Mouse (Mus musculus) heart, adult 18-20 months (tissue): ENCODE data around the gene Gm2696. TPM values are rescaled to one million over a fixed set of nuclear protein-coding genes. Genes with fewer than 3 reads are reported as not detected.

ENCODE experiments used
- DNase-seq, 2 experiments: peaks; one replicate each; pipeline ENCODE4 v3.0.0; 2021 to 2022; ENCODE audit warnings: mixed read lengths in 1 of 2
- total RNA-seq, 2 experiments: library from RNA; stranded (reverse); gene quantifications; 2 replicates each; pipeline ENCODE4 v1.2.3; 2021

Gm2696 gene
- total RNA-seq, 2 experiments from 2014 or later, result not detected

DNA sequence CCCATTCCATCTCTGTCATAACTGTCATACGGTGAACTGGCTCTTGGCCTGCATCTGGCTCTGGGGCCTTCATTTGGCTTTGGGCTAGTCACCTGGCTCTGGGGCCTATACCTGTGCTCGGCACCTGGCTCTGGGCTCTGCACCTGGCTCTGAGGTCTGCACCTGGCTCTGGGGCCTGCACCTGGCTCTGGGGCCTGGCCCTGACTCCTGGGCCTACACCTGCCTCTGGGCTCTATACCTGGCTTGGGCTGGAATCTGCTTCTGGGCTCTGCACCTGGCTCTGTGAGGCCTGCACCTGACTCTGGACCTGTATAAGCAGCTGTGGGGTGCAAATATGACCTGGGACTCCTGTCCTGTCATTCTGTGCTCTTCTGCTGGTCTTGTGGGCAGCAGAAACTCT, 33.1 kb downstream of the Gm2696 start:
- no peak for DNase-seq

DNA sequence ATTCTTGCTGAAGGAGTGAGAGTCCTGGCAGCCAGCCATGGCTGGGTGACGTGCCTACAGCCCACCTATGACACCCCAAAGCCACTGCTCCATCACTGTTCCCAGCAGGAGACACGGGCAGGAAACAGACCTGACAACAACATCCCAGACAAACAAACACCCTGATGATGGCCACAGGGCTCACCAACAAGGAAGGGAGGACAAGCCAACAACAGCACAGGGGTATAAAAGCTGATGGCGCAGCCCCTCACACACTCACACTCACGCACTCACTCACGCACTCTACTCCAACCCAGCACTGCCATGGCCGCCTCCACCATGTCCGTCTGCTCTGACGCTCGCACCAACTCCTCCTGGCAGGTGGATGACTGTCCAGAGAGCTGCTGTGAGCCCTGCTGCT, 38.1 kb downstream of the Gm2696 start, which contains the start of gene Gm10318:
TSS of gene Gm10318 (plus strand) at position 301 of the 400 bp plus-strand sequence.
- DNase-seq, result no peak

DNA sequence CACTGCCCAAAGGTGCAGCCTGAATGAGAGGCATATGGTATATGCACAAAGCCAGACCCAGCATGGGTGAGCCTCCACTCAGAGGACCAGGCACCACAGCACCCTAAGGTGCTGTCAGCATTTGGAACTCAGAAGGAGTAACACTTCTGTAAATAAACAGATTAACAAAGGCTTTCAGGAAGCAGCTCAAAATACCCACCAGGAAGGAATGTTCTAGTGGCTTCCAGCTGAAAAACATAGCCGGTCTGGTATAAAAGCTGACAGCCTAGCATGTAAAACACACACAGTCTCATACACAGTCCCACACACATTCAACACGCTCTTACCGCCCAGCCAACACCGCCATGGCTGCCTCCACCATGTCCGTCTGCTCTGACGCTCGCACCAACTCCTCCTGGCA, 47.2 kb downstream of the Gm2696 start, which contains the start of gene Gm3285:
TSS of gene Gm3285 (plus strand) at position 301 of the 400 bp plus-strand sequence.
- DNase-seq, result no peak

DNA sequence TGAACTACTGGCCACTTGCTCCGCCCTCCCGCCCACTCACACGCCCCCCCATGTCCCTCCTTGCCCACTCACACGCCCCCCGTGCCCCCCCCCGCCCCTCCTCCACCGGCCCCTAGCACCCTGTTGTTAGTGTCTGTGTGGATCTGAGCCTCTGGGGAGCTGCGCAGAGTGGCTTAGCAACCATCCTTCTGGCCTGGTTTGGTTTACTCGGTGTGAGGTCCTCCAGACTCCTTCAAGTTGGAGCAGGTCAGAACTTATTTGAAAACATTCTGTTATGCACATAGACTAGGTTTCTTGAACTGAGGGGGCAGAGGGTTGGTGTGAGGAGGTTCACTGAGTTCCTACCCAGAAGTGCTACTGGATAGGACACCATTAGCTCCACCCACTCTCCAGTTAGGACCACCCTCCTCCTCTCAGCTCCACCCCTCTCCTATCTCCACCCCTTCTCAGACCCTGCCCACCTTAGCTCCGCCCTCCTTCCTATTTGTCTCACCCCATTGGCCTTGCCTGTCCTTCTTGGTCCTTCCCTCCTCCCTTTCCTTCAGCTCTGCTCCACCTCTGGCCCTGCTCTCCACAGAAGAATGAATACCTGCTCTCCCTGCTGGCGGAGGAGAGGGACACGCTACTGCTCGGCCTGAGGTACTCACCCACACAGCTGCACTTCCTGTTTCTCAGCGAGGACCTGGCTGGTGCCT, 49.7 kb downstream of the Gm2696 start:
- DNase-seq, result peak; percentile 7 to 8

DNA sequence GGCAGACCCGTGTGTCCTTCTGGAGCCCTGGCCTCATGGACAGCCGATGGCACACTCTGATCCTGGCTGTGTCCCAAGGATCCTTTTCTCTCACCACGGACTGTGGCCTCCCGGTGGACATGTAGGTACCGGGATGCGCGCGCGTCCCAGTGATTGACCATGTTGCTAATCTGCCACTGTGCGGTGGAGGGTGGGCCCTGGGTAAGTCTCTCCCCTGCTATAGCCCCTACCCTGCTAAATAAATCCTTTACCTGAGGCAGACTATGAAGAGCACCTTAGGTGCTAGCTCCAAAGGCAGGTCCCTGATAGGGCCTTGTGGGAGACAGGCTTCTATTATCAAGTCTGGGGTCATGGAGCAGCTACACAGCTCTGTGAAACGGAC, 50.3 kb downstream of the Gm2696 start:
- no peak for DNase-seq

DNA sequence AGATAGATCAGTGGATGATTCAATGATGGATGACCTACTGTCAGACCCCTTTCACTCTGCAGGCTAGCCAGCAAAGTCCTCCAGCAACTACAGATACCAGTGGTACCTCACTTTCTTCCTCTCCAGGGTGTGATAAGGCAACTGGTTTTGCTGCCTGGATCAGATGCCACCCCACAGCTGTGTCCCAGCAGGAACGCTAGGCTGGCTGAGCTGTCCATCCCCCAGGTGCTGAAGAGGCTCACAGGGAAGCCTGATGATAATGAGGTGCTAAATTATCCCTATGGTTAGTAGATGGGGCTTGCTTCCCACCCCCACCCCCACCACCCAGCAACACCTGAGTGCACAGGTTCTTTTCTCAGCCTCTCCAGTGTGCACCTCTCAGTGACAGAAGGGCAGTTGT, 53.1 kb downstream of the Gm2696 start:
- DNase-seq, result no peak

DNA sequence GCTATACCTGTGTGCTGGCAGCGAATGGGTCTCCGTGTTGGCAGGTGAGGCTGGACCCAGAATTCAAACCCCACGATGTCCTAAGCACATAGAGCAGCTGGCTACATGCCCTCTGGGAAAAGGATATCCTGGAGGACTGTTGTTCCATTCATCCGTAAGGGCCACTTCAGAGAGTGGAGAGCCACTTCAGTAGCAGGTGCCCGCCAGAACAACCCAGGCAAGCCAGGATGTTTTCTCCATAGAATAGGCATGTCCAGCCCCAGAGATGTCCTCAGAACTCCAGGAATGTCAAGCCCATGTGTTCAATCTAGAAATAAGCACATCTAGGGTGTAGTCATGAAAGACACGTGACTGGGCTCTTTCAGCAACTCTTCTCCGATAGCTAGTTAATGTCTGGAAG, 55.2 kb downstream of the Gm2696 start:
- no peak for DNase-seq

DNA sequence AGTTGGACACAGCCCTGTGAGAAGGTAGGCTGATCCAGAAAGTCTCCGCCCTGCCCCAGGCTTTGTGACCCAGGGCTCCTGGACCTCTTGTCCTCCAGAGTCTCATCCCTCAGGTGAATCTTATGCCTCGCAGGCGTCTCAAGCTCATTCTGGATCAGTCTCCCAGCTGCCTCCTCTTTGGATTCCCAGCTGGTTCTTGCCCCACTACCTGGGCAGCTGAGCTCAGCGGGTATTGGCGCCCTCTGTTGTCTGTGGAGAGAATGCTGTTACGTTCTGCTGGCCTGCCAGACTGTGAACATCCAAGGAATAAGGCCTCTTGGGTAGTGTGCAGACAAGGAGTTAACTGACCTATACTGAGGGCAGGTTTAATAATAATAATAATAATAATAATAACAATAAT, 64.5 kb downstream of the Gm2696 start:
- peak; percentile 26 to 56 for DNase-seq

DNA sequence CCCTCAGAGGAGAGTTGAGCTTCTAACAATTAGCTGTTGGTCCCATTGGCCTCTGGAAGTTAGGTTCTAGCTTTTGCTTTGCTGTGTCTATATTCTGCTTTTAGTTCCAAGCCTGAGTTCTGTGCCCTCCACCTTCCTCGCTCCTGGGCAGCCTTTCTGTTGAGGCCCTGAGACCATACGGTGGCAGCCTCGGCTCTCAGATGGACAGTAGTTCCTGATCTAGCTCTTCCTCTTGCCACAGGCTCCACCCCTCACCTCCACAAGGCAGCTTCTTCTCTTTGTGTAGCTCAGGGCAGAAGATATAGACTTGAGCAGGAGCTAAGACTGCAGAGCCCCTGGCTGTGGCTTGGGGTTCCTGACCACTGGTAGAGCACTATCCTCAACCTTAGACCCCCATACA, 65.8 kb downstream of the Gm2696 start:
- no peak for DNase-seq

DNA sequence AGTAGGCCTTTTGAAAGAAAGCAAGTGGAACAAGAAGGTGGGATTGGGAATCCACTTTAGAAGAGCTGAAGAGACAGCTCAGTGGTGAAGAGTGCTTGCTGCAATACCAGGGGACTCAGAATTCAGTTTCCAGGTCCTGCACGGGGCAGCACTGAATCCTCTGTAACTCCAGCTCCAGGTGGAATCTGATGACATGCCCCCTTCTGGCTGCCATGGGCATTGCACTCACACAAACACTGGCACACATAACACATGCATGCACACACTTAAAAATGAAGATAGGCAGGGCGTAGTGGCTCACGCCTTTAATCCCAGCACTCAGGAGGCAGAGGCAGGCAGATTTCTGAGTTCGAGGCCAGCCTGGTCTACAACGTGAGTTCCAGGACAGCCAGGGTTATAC, 68.1 kb downstream of the Gm2696 start:
- no peak for DNase-seq

Other genes with a start within 250 kb of the Gm2696 start
- gene Pttg1ip, start 233.0 kb upstream of the Gm2696 start, total RNA-seq, result 100 to 1,000 TPM; 132 to 150 TPM
- 10 to 100 TPM; 81.7 to 82.3 TPM for gene Sumo3, start 208.6 kb upstream of the Gm2696 start, total RNA-seq
- gene Gm49325, start 208.5 kb upstream of the Gm2696 start, total RNA-seq, result 10 to 100 TPM; 15.5 to 15.7 TPM
- 10 to 100 TPM; 80.9 to 82.8 TPM for gene Ube2g2, start 192.4 kb upstream of the Gm2696 start, total RNA-seq
- not detected for gene Tspear, start 128.1 kb upstream of the Gm2696 start, total RNA-seq
- not detected for gene Gm19402, start 123.9 kb upstream of the Gm2696 start, total RNA-seq
- gene Gm9508, start 117.4 kb upstream of the Gm2696 start, total RNA-seq, result not detected
- gene Gm10272, start 108.1 kb upstream of the Gm2696 start, total RNA-seq, result not detected
- gene Gm10024, start 103.2 kb upstream of the Gm2696 start, total RNA-seq, result not detected
- gene Gm10142, start 98.9 kb upstream of the Gm2696 start, total RNA-seq, result not detected
- not detected for gene Krtap12-1, start 94.1 kb upstream of the Gm2696 start, total RNA-seq
- gene Gm10100, start 88.2 kb upstream of the Gm2696 start, total RNA-seq, result not detected
- not detected for gene Gm18596, start 72.0 kb upstream of the Gm2696 start, total RNA-seq
- not detected for gene Gm9736, start 63.3 kb upstream of the Gm2696 start, total RNA-seq
- not detected for gene Gm3233, start 55.0 kb upstream of the Gm2696 start, total RNA-seq
- not detected for gene Gm3238, start 43.4 kb upstream of the Gm2696 start, total RNA-seq
- gene Gm7138, start 37.7 kb upstream of the Gm2696 start, total RNA-seq, result not detected
- gene Gm3250, start 32.1 kb upstream of the Gm2696 start, total RNA-seq, result not detected
- not detected for gene Gm7137, start 26.5 kb upstream of the Gm2696 start, total RNA-seq
- not detected for gene Gm9639, start 19.6 kb upstream of the Gm2696 start, total RNA-seq
- gene Gm19668, start 15.5 kb upstream of the Gm2696 start, total RNA-seq, result not detected
- not detected for gene Gm9507, start 2.8 kb upstream of the Gm2696 start, total RNA-seq
- not detected for gene Krtap10-4, start 12.4 kb downstream of the Gm2696 start, total RNA-seq
- gene Krtap10-10, start 21.3 kb downstream of the Gm2696 start, total RNA-seq, result not detected
- gene Gm36176, start 32.1 kb downstream of the Gm2696 start, total RNA-seq, result not detected
- not detected for gene Gm10318, start 38.2 kb downstream of the Gm2696 start, total RNA-seq
- not detected for gene Gm3285, start 47.3 kb downstream of the Gm2696 start, total RNA-seq
- under 1 TPM; 0.49 to 0.69 TPM for gene Lrrc3, start 87.9 kb downstream of the Gm2696 start, total RNA-seq
- 1 to 10 TPM in 1 of 2 experiments, under 1 TPM in 1; 0.99 to 1.5 TPM for gene Trpm2, start 155.9 kb downstream of the Gm2696 start, total RNA-seq
- 1 to 10 TPM; 8.8 to 9.8 TPM for gene 1810043G02Rik, start 163.8 kb downstream of the Gm2696 start, total RNA-seq
- gene Pfkl, start 195.4 kb downstream of the Gm2696 start, total RNA-seq, result 100 to 1,000 TPM; 114 to 120 TPM
- gene Dnmt3l, start 227.3 kb downstream of the Gm2696 start, total RNA-seq, result not detected
- not detected for gene Aire, start 228.9 kb downstream of the Gm2696 start, total RNA-seq